Mouse (Mus musculus) kidney, embryonic 14.5 days (tissue): ENCODE measurements around the gene Mast3. TPM values are rescaled to one million over a fixed set of nuclear protein-coding genes. Genes with fewer than 3 reads are reported as not detected.

Source experiments
- microRNA-seq: library from miRNA; unstranded; fragments of <30 nt; microRNA quantifications from one replicate; pipeline ENCODE4, GENCODE M21; 2016
- polyA plus RNA-seq: library from polyadenylated mRNA; unstranded; fragments of >200 nt; fragmentation: Nextera tagmentation; extraction: Ambion mirVana; gene quantifications from 2 replicates; pipeline ENCODE4 v1.2.1, GENCODE M21; 2014

Mast3 gene
- polyA plus RNA-seq, 1 experiment from 2014 or later: 17.2 TPM

Small RNA genes lying within 50 kb of the gene (microRNA-seq; reads per million reads assigned to microRNA genes)
- not detected for gene Mir7240

Other genes with a start within 250 kb of the Mast3 start
- gene Isyna1, start 210.7 kb downstream of the Mast3 start, polyA plus RNA-seq: 102 and 118 TPM in 2 replicates
- gene Ssbp4, start 196.2 kb downstream of the Mast3 start, polyA plus RNA-seq: 172 and 220 TPM in 2 replicates
- 1.1 and 1.4 TPM in 2 replicates for gene Lrrc25, start 188.9 kb downstream of the Mast3 start, polyA plus RNA-seq
- gene Gdf15, start 172.6 kb downstream of the Mast3 start, polyA plus RNA-seq: 0.31 and 0.41 TPM in 2 replicates
- gene Pgpep1, start 144.7 kb downstream of the Mast3 start, polyA plus RNA-seq: 62.2 and 62.6 TPM in 2 replicates
- 353 and 447 TPM in 2 replicates for gene Lsm4, start 131.8 kb downstream of the Mast3 start, polyA plus RNA-seq
- 95.1 and 117 TPM in 2 replicates for gene Jund, start 106.1 kb downstream of the Mast3 start, polyA plus RNA-seq
- gene Iqcn, start 101.6 kb downstream of the Mast3 start, polyA plus RNA-seq: 0.12 TPM in 1 of 2 replicates, not detected in the other
- 0.23 and 0.73 TPM in 2 replicates for gene Gm3336, start 86.5 kb downstream of the Mast3 start, polyA plus RNA-seq
- gene Pde4c, start 81.3 kb downstream of the Mast3 start, polyA plus RNA-seq: 2.5 and 4.0 TPM in 2 replicates
- gene Rab3a, start 50.4 kb downstream of the Mast3 start, polyA plus RNA-seq: 14.3 and 16.4 TPM in 2 replicates
- 47.9 and 52.7 TPM in 2 replicates for gene Mpv17l2, start 44.1 kb downstream of the Mast3 start, polyA plus RNA-seq
- gene Pik3r2, start 28.3 kb downstream of the Mast3 start, polyA plus RNA-seq: 33.3 and 49.1 TPM in 2 replicates
- not detected in 2 replicates for gene Il12rb1, start 3.4 kb upstream of the Mast3 start, polyA plus RNA-seq
- gene Arrdc2, start 34.7 kb upstream of the Mast3 start, polyA plus RNA-seq: 4.7 and 5.7 TPM in 2 replicates
- gene Kcnn1, start 58.2 kb upstream of the Mast3 start, polyA plus RNA-seq: 2.5 and 2.6 TPM in 2 replicates
- 117 and 142 TPM in 2 replicates for gene Ccdc124, start 68.9 kb upstream of the Mast3 start, polyA plus RNA-seq
- gene Slc5a5, start 87.7 kb upstream of the Mast3 start, polyA plus RNA-seq: 0.09 and 0.19 TPM in 2 replicates
- gene Rpl18a, start 92.4 kb upstream of the Mast3 start, polyA plus RNA-seq: 5,375 and 6,285 TPM in 2 replicates
- gene Map1s, start 100.9 kb upstream of the Mast3 start, polyA plus RNA-seq: 32.1 and 43.4 TPM in 2 replicates